Mouse (Mus musculus) forelimb bud, embryonic 11.5 days (tissue): ENCODE data around the gene Maml2.

ENCODE experiments used
- DNase-seq: peaks from one replicate; pipeline ENCODE4 v3.0.0-alpha.2; 2012; ENCODE audit warnings: low read depth, low spot score

Maml2 gene

GRCm38 (mm10) chr9:13446703-13447285 is 149.0 kb downstream of the Maml2 start, which contains the start of gene Gm17571:
Gene Gm17571 (minus strand): TSS chr9:13446753.
- no peak for DNase-seq

DNA sequence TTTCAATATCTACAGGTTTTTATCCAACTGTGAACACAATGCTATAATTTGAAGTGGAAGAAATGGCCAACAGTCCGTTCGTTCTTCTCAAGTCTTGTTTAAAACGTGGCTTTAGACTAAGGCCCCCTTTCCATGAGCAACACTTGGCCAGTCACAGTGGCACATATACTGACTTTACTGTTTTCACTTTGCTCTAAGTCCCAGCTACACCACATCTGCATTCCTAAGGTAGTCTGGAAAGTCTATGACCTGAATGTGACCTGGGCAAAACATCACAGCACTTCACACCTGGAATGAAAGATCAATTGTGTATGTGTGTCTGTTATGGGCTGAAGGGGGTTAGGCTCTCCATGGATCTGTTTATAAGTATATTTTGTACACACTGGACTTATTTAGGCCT is 151.0 kb downstream of the Maml2 start:
- DNase-seq = peak; percentile 28

- peak; percentile 16 for DNase-seq
These were observed 156.9 kb downstream of the Maml2 start for GRCm38 (mm10) chr9:13454651-13455123.

DNA sequence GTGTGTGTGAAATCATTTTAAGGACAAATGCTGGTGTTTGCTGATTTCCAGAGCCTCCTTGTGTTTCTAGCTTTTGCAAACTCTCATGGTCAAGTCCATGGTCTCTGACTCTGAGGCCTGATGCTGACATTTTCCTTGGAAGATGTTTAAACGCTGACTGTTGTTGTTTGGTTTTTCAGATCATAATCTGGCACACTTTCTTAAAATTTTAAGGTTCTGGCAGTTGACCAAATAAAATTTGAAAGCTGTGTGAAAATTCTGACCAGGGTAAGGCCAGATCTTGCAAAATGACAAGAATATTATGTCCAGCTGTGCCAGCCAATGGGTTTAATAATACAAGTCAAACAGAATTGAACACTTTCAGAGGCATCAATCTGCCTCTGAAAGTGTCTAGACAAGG is 157.5 kb downstream of the Maml2 start:
- DNase-seq = no peak

GRCm38 (mm10) chr9:13457774-13458173 is 160.0 kb downstream of the Maml2 start:
- DNase-seq = no peak

DNA sequence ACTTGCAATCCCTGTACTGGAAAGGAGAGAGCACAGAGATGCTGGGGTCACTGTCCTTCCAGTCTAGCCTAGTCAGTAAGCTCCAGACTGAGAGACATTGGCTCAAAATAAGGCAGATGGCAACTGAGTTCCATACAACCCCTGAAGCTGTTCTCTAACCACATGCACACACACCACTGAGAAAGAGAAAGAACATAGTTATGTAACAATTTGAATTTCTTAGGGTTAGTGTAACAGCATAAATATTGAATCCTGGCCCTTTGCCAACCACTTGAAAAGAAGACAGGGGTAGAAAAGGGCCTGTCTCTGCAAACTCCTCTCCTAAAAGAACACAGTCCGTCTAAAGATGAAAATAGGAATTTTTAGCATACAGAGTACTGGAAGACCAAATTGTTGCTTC is 161.6 kb downstream of the Maml2 start:
- DNase-seq = no peak

DNA sequence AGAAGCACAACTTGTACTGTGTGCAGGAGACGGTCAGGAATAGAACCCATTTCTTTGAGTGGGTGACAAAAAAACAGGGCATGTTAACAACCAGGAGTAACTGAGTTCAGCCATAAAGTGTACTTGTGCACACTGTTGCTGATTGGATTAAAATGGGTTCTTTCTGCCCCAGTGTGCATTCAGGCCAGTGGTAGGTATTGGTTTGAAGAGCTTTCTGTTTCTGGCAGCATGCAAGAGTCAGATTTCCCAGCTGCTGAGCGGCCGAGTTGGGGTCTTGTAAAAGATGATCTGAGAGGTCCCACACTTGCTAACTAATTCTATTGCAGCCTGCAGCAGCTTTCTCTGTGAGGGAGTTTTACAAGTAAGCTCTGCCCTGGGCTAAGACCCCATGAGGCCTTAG is 162.3 kb downstream of the Maml2 start:
- DNase-seq = peak; percentile 56

- DNase-seq = no peak
These were observed 163.2 kb downstream of the Maml2 start for GRCm38 (mm10) chr9:13460926-13461325.

DNA sequence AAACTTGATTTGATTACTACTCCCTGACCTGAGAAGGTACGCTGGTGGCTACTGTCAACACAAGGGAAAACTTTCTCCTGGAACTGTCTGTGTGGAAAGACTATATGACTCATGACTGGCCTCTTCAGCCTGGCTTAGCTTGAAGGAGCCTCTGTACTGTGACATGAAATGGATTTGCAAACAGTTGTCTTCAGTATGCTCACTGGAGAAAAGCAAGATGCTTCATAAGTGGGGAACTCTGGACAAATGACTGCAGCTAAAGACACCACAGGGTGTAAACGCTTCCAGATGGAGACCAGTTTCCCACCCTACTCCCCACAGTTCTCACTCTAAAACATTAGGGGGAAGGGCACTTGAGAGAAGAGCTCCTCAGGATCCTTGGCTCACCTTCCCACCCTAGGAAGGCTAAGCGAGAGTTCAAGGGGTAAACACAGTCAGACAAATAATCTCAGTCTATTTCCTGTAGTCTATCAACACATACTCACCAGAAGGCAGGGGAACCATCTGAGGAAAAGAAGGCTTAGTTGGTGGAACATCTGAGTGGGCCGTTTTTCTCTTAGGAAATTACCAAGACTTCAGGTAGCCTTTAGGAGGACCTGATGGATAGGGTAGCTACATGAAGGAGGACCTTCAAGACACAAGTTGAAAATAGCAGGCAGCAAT is 167.7 kb downstream of the Maml2 start:
- DNase-seq = no peak

GRCm38 (mm10) chr9:13466351-13466750 is 168.6 kb downstream of the Maml2 start:
- no peak for DNase-seq

DNA sequence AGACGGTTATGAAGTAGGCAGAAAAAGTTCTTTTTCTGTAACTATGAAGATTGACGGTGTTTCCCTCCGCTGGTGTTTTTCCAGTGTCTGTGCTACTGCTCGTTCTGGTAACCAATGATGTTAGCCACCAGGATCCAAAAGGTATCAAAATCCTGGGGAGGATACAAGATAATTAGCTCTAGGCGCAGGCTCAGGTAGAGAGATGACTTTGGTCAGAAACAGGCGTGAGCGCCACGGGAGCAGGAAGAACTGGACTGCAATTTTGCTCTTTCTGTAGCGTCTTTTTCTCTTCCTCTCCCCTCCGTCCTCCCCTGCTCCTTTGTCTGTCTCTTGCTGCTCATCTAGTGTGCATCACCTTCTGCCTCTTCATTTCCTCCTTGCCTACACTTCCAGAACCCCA is 169.1 kb downstream of the Maml2 start:
- no peak for DNase-seq

DNA sequence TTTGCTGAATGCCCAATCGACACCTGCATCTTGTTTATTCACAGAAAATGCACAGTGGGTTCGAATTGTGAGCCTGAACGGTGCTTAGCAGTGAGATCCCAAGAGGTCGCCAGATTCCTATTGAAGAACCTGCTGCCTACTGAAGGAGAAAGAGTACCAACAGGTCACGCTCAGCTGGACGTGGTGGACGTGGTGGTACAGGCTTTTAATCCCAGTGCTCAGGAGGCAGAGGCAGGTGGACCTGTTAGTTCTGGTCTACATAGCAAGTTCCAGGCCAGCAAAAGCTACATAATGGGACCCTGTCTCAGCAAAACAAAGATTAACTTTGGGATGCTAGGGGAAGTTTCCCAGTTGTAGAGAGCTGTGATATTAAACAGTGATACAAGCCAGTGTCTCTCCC is 170.0 kb downstream of the Maml2 start:
- no peak for DNase-seq

GRCm38 (mm10) chr9:13468778-13469177 is 171.0 kb downstream of the Maml2 start:
- no peak for DNase-seq

GRCm38 (mm10) chr9:13470013-13470412 is 172.3 kb downstream of the Maml2 start:
- no peak for DNase-seq

- DNase-seq = no peak
These were observed 177.2 kb downstream of the Maml2 start for GRCm38 (mm10) chr9:13474951-13475350.

DNA sequence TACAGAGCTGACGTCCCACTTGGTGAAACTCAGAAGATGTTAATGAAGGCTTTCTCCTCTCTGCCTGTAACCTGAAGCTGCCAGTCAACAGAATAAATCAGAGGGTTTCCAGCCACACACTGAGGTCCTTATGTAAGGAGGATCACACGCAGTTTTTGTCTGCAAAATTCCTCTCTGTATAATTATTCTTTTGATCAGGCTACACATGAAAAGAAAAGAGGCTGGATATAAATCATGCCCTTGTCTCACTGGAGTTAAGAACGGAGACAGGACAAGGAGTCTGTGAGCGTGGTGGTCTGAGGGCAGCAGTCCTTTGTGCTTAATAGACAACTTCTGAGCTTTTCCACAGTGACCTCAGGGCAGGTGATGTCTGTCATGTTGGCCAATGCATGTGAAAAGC is 181.5 kb downstream of the Maml2 start:
- no peak for DNase-seq

DNA sequence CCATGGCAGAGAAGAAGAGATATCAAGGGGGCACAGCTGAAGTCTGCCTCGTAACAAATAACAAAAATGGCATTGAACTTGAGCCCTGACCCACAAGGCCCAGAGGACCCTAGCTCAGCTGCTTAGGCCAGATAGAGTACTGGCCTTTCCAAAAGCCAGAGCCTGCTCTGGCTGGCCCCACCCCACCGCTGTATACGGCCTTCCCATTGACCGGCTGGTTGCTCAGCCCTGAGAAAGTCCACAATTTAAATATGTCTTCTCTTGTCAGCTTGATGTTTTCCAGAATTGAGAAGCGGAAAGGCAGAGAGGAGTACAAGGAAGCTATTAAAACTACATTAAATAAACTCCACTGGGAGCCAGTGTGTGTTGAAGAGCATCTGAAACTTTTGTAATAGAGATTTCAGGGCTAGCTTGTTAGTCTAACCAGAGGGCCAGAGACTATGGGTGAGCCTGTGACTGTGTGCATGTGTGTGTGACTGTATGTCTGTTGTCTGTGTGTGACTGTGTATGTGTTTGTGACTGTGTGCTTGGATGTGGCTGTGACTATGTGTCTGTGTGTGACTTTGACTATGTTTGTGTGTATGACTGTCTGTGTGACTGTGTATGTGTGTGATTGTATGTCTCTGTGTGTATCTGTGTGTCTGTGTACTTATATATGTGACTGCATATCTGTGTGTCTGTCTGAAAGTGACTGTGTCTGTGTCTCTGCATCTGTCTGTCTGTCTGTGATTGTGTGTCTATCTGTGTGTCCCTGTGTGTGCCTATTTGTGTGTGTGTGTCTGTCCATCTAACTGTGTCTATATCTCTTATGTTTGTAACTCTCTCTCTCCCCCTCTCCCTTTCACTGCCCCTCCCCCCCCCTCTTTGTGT is 185.7 kb downstream of the Maml2 start:
- DNase-seq = no peak

DNA sequence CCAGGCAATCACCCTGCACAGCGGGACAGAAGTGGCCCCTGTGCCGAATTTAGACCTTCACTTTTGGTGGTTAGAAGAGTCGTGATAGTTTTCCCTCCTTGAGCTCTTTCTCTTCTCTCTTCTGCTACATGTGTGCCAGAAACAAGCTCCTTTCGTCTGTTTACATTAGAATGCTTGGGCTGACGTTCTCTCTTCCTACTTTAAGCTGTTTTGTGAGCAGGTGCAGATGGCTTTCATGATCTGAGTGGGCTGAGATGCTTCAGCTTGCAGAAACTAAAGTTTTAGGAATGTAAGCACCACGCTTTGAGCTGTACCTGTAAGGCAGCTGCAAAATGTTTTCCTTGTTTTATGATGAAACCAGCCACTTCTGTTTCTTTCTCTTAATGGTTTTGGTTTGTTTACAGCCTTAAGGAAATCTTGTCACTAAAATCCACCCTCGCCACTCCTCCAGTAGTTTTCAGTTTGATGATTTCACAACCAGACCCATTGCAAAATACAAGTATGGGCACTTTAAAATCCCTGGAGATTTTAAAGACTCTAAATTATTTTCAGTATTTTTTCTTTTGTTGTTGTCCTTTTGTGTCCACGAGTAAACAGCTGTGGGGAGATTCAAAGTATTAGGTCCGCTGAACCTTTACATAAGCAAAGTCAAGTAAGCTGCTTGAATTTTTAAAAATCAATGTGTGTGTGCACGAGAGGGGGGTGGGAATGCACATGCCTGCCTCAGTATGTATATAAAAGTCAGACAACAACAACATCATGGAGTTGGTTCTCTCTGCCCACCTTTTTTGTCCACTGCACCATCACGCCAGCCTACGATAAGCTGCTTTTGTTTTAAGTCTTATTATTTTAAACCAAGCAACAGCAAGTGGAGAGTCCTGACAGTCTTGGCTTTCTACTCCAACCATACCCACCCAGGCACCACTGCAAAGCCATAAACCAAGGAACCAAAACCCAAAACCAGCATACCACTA is 186.8 kb downstream of the Maml2 start:
- no peak for DNase-seq

DNA sequence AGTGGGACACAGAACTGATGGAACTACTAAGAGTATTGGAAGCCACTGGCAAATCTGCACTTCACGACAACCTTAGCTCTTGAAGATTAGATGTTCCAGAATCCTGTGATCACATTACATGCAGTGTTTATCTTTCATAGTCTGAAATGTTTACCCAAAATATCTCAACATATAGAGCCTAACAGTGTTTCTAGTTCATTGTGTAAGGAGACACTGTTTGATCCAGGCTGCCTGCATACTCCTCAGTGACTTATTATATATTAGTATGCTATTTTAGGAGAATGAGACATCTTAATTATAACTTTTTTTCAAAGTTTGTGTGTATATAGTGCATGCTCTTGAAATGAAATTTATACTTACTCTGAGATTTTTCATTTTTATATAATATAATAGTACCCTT is 188.2 kb downstream of the Maml2 start:
- no peak for DNase-seq

GRCm38 (mm10) chr9:13491107-13491506 is 193.3 kb downstream of the Maml2 start:
- no peak for DNase-seq

DNA sequence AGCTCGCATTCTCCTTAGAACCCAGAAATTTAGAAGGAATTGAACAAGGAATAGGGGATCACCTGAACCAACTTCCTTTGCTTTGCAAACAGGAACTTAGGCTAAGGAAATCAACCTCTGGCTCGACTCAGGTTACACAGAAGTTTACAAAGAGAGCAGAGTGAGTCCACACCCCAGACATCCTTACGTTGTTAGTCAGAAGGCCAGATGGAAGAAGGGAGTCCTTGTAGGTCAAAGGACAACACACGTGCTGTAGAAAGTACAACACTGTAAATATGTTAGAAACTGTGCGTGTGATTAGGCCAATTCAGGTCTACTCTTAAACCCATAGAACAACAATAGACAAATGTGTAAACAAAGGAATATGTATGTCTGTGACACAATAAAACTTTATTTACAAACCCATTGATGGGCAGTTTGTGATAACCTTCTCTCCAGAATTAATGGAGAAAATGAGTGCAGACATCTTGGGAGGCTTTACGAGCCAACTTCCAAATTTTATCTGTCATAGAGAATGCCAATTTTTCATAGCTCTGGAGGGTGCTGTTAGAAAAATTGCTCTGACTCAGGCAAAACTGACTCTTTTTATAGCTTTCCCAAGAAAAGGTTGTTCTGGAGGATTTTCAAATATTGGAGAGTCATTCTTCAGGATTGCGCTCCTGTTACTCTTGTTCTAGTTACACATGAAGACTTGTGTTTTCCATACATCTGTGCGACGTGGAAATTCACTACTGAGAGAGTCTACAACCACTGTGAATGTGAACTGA is 194.3 kb downstream of the Maml2 start:
- no peak for DNase-seq
